9 mouse cellular contexts compared by ENCODE assay signal in the genomic region with DNA sequence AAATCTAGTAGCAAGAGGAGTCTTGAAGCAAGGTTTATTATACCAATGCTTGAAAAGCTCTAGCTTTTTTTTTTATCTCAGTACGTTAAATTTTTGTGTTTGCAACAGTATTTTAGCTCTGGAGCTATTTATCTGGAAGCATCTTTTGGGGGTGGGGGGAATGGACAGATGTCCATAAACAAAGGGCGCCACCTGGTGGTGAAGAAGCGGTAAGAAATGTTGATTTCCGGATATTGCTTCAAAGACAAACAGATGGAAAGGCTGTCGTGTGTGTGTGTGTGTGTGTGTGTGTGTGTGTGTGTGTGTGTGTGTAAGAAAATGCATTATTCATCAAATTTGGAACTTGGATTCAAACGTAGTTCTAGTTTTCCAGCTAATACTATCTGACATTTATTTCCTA.
DNase-seq lines count a peak whose midpoint lies in the region; ATAC-seq and TF ChIP-seq lines count a peak whose summit lies in the region.
"Had no signal": no experiment of that assay in that cellular context is flagged by ENCODE, and none has a peak within 500 bp of the region (broad histone marks: within the 10 kb centered on the region; RNA-seq: fewer than 3 reads in every experiment).

No protein-coding gene starts in this region.

- peak; percentile 63; the same call in 1 of the 2 replicates for ATAC-seq in common myeloid progenitor, adult 5-6 weeks (replicated peaks; ENCODE audit: low read depth, poor library complexity, severe bottlenecking)

- no peaks in the 10 kb centered on the region for H3K36me3 ChIP-seq in spleen, adult 2 months (ENCODE audit: control insufficient read depth, insufficient read depth, low read length)
- H3K36me3 ChIP-seq: hindbrain, embryonic 15.5 days had no signal

- peak; percentile 46 for DNase-seq in gastrocnemius, adult 18-20 months (ENCODE audit: low spot score)
- no peak for DNase-seq in gastrocnemius, adult 8-10 months (ENCODE audit: low spot score in 2 of 2)
- DNase-seq in spleen, adult 2 months (ENCODE audit: low read depth in 1 of 2, low spot score in 2 of 2) = peak; percentile 11 to 17
- DNase-seq in spleen, adult 12 weeks (ENCODE audit: low spot score) = no peak
- DNase-seq in kidney, postnatal 10 days = peak; percentile 88
- DNase-seq in lung, postnatal 25 days (ENCODE audit: low spot score) = peak; percentile 42
- DNase-seq in frontal cortex, postnatal 14 days (ENCODE audit: low spot score in 2 of 2) = no peak

- 5% methylated on average over 6 of the region's 6 CpGs for WGBS in spleen, adult 2 months

- H3K4me3 ChIP-seq in spleen, adult 2 months (ENCODE audit: extremely low read depth, insufficient read depth, insufficient read length) = no peak overlapping the region
- H3K4me3 ChIP-seq: hindbrain, embryonic 15.5 days had no signal

- TF ChIP-seq CTCF in spleen, adult 2 months (IDR thresholded peaks at IDR 0.05; ENCODE audit: extremely low read depth, insufficient read depth, insufficient read length, insufficient replicate concordance) = peak; percentile 9; the same call in 1 of the 2 replicates

- TF ChIP-seq POLR2A in spleen, adult 2 months (IDR thresholded peaks at IDR 0.05; ENCODE audit: low read depth, low read length) = no peak

- H3K27ac ChIP-seq in spleen, adult 2 months (ENCODE audit: insufficient read depth, low read length) = no peak overlapping the region
- H3K27ac ChIP-seq: hindbrain, embryonic 15.5 days had no signal

- H3K27me3 ChIP-seq in spleen, adult 2 months (ENCODE audit: control insufficient read depth, insufficient read depth, low read length) = no peaks in the 10 kb centered on the region
- H3K27me3 ChIP-seq: hindbrain, embryonic 15.5 days had no signal

- H3K4me1 ChIP-seq in spleen, adult 2 months (ENCODE audit: control insufficient read depth, insufficient read depth, insufficient read length) = no peaks in the 10 kb centered on the region
- H3K4me1 ChIP-seq: hindbrain, embryonic 15.5 days had no signal

Comparison
In these comparisons a context has a peak if more than half of its experiments do, and no peak if none do; other contexts are left out.
1. DNase-seq: peak in gastrocnemius, adult 18-20 months (single experiment), spleen, adult 2 months (2 of 2), kidney, postnatal 10 days (single experiment) and lung, postnatal 25 days (single experiment); none in gastrocnemius, adult 8-10 months (0 of 2), spleen, adult 12 weeks (single experiment) and frontal cortex, postnatal 14 days (0 of 2).